Mouse (Mus musculus): ENCODE results near the gene Gcsh. TPM values are rescaled to one million over a fixed set of nuclear protein-coding genes. Genes with fewer than 3 reads are reported as not detected.

Gcsh gene
- 78.3 and 83.0 TPM in 2 replicates for polyA plus RNA-seq (2015; fragmentation: Nextera tagmentation; extraction: Ambion mirVana)

DNA sequence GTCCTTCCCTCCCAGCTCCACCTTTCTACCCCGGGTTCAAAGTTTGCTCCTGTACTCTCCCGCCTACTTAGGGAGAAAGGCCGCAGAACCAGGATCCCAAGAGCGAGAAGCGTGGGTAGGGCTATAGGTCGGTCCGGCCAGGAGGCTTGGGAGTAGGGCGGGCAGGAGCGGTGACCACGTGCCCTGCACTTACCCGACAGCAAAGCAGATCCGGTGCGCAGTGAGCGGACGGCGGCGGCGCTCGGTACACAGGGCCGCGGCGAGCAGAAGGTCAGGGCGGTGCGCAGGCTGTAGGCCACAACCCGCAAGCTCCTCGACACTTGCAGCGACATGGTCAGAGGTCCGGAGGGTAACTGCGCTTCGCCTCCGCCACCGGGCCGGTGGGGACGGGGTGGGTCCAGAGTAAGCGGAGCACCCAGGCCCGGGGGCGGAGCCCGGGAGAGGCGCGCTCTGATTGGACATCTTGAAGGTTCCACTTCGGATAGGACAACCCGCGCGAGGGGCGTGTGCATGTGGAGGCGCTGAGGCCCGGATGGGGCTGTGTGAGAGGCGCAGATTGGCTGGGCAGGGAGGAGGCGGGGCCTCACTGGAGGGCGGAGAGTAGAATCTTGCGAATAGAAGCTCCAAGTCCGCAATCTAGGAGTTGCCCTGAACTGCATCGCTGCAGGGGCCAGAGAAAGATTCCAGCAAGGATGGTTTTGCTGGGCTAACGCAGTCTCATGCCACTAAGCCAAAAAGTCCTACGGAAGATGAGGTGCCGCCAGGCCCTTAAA lies at the start of gene Gcsh:
Gcsh (minus strand) TSS at position 443 of the 773 bp plus-strand sequence.
- peak; percentile 100 for ATAC-seq (replicated peaks)
- Histone ChIP-seq H3K36me3 (no peaks in the 10 kb centered on the region), H3K27me3 (no peaks in the 10 kb centered on the region), H3K4me1 (peaks cover 16% of the 10 kb centered on the region), H3K4me2 (replicated peaks) (peak within 1 kb of the TSS; percentile 88), H3K9me3 (no peaks in the 10 kb centered on the region), H3K27ac (replicated peaks) (peak within 1 kb of the TSS; percentile 16; the same call in 1 of the 2 replicates), H3K9ac (replicated peaks) (peak within 1 kb of the TSS; percentile 49), H3K4me3 (peak within 1 kb of the TSS; percentile 57)
- under 1% methylated on average over 56 of the region's 56 CpGs for WGBS

DNA sequence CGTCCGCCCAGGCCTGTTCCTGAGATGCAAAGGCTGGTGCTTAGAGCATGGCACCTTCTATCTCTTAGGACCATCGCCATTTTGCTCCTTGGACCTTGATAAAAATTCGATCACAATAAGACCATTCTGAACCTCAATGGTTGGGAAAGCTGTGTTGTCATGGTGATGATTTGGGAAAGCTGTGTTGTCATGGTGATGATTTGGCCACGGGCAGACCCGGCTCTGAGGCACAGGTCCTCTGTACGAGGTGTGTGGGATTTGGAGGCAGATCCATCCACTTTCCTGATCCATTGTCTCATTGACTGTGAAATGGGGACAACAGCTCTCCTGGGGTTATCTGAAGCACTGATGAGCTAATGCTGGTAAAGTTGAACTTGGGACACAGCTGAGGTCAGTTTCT lies 46.5 kb upstream of the Gcsh start:
- ATAC-seq (replicated peaks), result no peak
- H3K4me3 ChIP-seq, result no peak overlapping the region
- no peak overlapping the region for H3K27ac ChIP-seq (replicated peaks)
- H3K4me1 ChIP-seq, result 0 out of 2 replicates have a peak, but pooled peaks cover 5% of the 10 kb centered on the region
- no peak overlapping the region for H3K9ac ChIP-seq (replicated peaks)
- no peak overlapping the region for H3K4me2 ChIP-seq (replicated peaks)
- no peaks in the 10 kb centered on the region for H3K36me3 ChIP-seq
- WGBS, result 33% methylated on average over 7 of the region's 7 CpGs
- no peaks in the 10 kb centered on the region for H3K9me3 ChIP-seq
- no peaks in the 10 kb centered on the region for H3K27me3 ChIP-seq

DNA sequence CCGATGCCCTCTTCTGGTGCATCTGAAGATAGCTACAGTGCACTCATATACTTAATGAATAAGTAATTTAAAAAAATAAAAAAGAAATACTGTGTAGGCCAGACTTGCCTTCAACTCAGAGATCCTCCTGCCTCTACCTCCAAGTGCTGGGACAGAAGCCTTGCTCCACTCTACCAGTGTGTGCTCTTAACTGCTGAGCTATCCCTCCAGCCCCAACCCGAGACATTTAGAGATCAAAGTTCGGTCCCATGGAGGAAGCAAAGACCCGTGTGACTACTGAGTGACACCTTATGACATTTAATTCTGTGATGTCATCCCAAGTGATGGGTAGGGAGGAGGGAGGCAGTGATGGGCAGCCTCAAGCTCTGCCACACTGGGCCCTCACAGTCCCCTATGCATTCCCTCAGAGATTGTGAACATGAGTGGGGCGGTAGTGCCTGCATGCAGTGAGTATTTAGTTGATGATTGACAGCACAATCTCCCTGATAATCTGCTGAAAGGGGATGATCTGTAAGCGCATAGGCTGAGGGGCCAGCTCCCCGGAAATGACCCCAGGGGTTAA lies 44.1 kb upstream of the Gcsh start:
- 86% methylated on average over 7 of the region's 7 CpGs for WGBS
- no peak overlapping the region for H3K9ac ChIP-seq (replicated peaks)
- no peak overlapping the region for H3K4me3 ChIP-seq
- ATAC-seq (replicated peaks), result no peak
- no peaks in the 10 kb centered on the region for H3K9me3 ChIP-seq
- no peaks in the 10 kb centered on the region for H3K36me3 ChIP-seq
- H3K27me3 ChIP-seq, result no peaks in the 10 kb centered on the region
- H3K4me2 ChIP-seq (replicated peaks), result no peak overlapping the region
- no peak overlapping the region for H3K27ac ChIP-seq (replicated peaks)
- 0 out of 2 replicates have a peak, but pooled peaks cover 5% of the 10 kb centered on the region for H3K4me1 ChIP-seq

DNA sequence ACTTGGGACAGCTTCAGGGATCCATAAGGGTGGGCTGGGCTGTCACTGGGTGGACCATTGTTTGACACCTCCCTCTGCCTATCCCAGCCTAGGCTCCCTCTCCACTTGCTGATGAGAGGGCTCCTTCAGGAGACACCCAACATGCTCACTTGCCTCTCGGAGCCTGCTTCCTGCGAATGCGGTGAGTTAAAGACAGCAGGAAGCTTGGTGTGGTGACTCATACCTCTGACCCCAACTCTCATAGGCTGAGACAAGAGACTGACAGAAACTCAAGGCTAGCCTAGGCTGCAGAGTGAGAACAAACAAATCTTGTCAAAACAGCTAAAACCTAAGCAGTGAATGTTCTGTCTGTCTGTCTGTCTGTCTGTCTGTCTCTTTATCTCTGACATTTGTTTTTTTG lies 40.1 kb upstream of the Gcsh start:
- no peaks in the 10 kb centered on the region for H3K4me1 ChIP-seq
- H3K9me3 ChIP-seq, result no peaks in the 10 kb centered on the region
- no peaks in the 10 kb centered on the region for H3K36me3 ChIP-seq
- H3K27me3 ChIP-seq, result no peaks in the 10 kb centered on the region
- no peak overlapping the region for H3K9ac ChIP-seq (replicated peaks)
- H3K4me2 ChIP-seq (replicated peaks), result no peak overlapping the region
- H3K27ac ChIP-seq (replicated peaks), result no peak overlapping the region
- no peak overlapping the region for H3K4me3 ChIP-seq
- 91% methylated on average over 3 of the region's 3 CpGs for WGBS
- no peak for ATAC-seq (replicated peaks)

DNA sequence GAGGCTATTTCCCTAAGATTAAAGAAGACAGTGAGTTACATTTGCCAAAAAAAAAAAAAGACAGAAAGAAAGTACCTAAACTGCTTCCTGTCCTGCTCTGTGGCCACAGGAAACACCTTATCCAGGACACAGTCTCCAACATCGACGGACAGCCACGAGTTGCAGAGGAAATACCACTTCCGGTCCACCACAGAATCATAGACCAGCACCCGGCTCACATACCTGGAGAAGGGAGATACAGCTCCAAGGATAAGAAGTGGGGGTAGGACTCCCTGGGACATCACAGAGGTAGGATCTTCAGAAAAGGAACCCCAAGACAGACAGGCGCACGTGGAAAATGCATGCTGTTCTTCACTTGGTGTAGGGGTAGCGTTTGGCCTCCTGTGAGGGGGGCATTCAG lies 39.3 kb upstream of the Gcsh start:
- H3K9ac ChIP-seq (replicated peaks), result no peak overlapping the region
- ATAC-seq (replicated peaks), result no peak
- no peak overlapping the region for H3K27ac ChIP-seq (replicated peaks)
- 88% methylated on average over 8 of the region's 8 CpGs for WGBS
- no peaks in the 10 kb centered on the region for H3K36me3 ChIP-seq
- H3K4me3 ChIP-seq, result no peak overlapping the region
- no peaks in the 10 kb centered on the region for H3K27me3 ChIP-seq
- no peaks in the 10 kb centered on the region for H3K9me3 ChIP-seq
- no peaks in the 10 kb centered on the region for H3K4me1 ChIP-seq
- no peak overlapping the region for H3K4me2 ChIP-seq (replicated peaks)

DNA sequence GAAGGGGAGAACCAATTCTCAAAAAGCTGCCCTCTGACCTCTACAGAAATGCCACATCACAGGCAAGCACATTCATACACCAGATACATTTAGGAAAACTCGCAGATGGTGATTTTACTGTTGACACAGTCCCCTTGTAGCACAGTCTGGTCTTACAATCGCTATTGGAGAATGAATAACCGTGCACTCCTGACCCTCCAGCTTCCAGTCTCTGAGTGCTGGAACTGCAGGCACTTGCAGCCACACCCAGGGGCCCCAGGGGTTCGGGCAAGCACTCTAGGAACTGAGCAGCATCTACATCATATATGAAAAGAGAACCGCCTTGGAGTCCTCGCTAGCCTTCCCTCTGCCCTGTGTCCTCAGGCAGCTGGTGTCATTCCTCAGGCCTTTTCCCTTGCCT lies 38.1 kb upstream of the Gcsh start:
- ATAC-seq (replicated peaks), result no peak
- Histone ChIP-seq H3K4me1 (no peaks in the 10 kb centered on the region), H3K27ac (replicated peaks) (no peak overlapping the region), H3K4me3 (no peak overlapping the region), H3K4me2 (replicated peaks) (no peak overlapping the region), H3K27me3 (no peaks in the 10 kb centered on the region), H3K9me3 (no peaks in the 10 kb centered on the region), H3K36me3 (no peaks in the 10 kb centered on the region), H3K9ac (replicated peaks) (no peak overlapping the region)
- WGBS, result 71% methylated on average over 6 of the region's 6 CpGs

DNA sequence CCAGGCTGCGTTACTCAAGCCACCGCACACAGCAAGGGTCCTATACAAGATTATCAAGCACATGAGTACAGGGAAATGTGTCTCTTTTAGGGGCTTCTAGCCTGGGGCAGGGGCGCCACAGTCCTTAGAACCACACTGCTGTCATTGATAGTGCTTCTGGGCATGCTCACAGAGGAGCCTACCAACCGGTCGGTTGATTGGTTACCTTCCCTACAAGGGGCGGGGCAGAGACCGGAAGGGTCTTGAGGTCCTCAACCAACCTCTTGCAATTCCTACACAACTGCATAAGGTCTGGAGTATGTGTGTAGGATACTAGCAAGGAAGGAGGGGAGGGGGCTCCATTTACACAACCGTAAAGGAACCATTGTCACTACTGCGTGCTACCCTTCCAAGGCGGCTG lies 35.3 kb upstream of the Gcsh start:
- no peaks in the 10 kb centered on the region for H3K36me3 ChIP-seq
- WGBS, result 93% methylated on average over 10 of the region's 10 CpGs
- no peak overlapping the region for H3K4me3 ChIP-seq
- H3K27ac ChIP-seq (replicated peaks), result no peak overlapping the region
- H3K27me3 ChIP-seq, result no peaks in the 10 kb centered on the region
- no peaks in the 10 kb centered on the region for H3K4me1 ChIP-seq
- no peak overlapping the region for H3K9ac ChIP-seq (replicated peaks)
- ATAC-seq (replicated peaks), result no peak
- no peak overlapping the region for H3K4me2 ChIP-seq (replicated peaks)
- H3K9me3 ChIP-seq, result no peaks in the 10 kb centered on the region

DNA sequence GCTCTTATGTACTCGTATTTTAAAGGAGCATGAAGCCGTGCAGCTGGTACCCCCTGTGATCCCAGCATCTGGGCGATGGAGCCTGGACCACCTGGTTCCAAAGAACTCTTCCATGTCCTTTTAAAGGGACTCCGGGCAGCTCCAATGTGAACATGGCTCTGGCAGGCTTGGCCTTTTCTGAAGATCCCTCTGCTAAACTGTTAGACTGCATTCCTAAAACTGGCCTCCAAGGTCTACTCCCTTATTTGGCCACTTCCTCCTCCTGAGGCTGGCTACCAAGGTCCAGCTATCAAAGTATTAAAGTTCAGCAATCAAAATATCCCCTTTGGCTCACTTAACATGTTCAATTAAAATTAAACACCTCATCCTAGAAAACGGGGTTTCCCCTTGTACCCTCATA lies 34.3 kb upstream of the Gcsh start:
- no peaks in the 10 kb centered on the region for H3K27me3 ChIP-seq
- H3K4me3 ChIP-seq, result no peak overlapping the region
- H3K4me1 ChIP-seq, result no peaks in the 10 kb centered on the region
- no peaks in the 10 kb centered on the region for H3K36me3 ChIP-seq
- H3K4me2 ChIP-seq (replicated peaks), result no peak overlapping the region
- H3K27ac ChIP-seq (replicated peaks), result no peak overlapping the region
- no peak for ATAC-seq (replicated peaks)
- H3K9me3 ChIP-seq, result no peaks in the 10 kb centered on the region
- H3K9ac ChIP-seq (replicated peaks), result no peak overlapping the region
- 86% methylated on average over 5 of the region's 5 CpGs for WGBS

DNA sequence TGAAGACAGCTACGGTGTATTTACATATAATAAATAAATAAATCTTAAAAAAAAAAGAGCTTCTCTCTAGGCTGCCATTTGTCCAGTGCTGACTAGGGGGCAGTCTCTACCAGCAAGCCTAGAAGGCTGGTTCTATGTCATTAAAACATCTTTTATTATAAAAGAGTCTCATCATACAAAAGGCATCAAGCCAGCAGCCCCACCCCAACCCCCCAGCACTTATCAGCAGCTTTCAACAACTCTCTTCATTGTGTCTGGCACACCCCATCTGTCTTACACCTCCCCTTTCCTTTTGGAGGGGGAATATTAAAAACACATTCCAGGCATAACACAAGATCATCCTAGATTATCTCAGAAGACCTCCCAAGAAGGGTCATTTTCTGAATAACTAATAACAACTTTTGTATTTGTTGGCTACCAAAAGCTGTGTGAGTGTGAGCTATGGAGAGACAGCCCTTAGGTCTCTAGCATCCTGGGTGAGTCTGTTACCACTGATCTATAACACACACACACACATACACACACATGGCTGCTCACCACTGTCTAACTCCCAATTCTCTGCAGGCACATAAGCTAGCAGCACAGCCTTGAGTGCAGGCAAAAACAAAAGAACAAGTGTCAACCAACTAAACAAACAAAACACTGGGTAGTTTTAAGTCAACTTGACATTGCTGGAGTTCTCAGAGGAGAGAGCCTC lies 29.1 kb upstream of the Gcsh start:
- no peaks in the 10 kb centered on the region for H3K27me3 ChIP-seq
- ATAC-seq (replicated peaks), result no peak
- H3K4me2 ChIP-seq (replicated peaks), result no peak overlapping the region
- no peak overlapping the region for H3K27ac ChIP-seq (replicated peaks)
- H3K9me3 ChIP-seq, result no peaks in the 10 kb centered on the region
- WGBS, result 74% methylated on average over 1 of the region's 1 CpGs
- H3K9ac ChIP-seq (replicated peaks), result no peak overlapping the region
- peaks cover 4% of the 10 kb centered on the region; the same call in 1 of the 2 replicates for H3K4me1 ChIP-seq
- no peaks in the 10 kb centered on the region for H3K36me3 ChIP-seq
- no peak overlapping the region for H3K4me3 ChIP-seq

DNA sequence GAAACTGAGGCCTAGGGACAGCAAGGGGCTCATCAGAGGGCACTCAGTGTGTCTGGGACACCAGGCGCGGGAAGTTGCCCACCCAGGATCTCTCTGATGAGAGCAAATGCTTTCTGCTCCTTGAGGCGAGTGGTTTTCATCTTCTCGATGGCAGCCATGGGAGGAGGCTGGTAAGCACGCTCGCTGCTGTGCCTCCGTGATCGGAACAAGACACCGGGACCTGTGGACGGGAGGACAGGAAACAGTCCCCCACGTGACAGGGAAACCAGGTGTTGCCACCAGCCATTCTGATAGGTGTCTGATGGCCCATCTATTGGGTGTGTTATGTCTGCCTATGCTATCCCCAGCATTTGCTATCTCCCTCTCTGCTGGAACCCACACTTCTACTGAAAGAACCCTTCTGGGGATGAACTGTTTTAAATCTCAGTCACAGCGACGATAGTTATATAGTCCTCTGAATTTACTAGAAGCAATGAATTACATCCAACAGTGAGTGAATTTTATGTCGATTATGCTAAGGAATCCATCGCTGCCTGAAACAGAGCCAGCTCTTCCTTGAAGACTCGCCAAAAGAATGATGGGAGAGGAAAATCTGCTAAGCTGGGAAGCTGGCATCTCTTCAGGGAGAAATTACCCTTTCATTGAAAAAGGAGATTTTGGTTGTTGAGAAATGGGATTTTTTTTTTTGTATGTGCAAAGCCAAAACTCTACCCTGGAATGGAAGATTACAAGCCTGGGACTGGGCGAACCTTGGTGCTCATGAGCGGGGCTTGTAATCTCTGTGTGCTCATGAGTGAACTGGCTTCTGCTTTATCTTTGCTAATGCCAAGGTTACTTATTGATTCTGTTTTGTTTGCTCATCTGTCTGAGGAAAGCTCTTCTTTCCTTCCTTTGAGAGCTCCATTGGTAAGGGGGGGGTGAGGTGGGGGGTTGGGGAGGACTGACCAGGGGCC lies 26.3 kb upstream of the Gcsh start:
- Histone ChIP-seq H3K36me3 (no peaks in the 10 kb centered on the region), H3K9ac (replicated peaks) (no peak overlapping the region), H3K9me3 (no peaks in the 10 kb centered on the region), H3K4me3 (no peak overlapping the region), H3K4me1 (peaks cover 4% of the 10 kb centered on the region; the same call in 1 of the 2 replicates), H3K4me2 (replicated peaks) (no peak overlapping the region), H3K27me3 (no peaks in the 10 kb centered on the region), H3K27ac (replicated peaks) (peak overlapping the region; percentile 16)
- no peak for ATAC-seq (replicated peaks)
- WGBS, result 81% methylated on average over 18 of the region's 18 CpGs

DNA sequence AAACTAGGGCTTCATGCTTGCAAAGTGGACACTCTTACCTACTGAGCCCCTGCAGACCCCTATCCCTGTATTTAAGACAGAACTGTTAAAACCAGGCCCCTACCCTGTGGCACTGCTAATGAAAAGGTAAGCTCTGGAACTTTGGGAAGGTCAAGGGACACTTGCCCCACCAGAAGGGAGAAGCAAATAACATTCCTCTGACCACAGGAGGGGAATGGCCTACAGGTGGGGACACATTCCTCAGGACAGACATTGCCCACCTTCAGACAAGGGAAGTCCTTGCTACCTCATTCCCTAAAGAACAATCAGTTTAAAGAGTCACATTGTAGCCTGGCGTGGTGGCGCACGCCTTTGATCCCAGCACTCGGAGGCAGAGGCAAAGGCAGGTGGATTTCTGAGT lies 24.6 kb upstream of the Gcsh start:
- ATAC-seq (replicated peaks), result no peak
- Histone ChIP-seq H3K9ac (replicated peaks) (no peak overlapping the region), H3K27me3 (no peaks in the 10 kb centered on the region), H3K36me3 (no peaks in the 10 kb centered on the region), H3K4me3 (no peak overlapping the region), H3K4me1 (peaks cover 4% of the 10 kb centered on the region; the same call in 1 of the 2 replicates), H3K9me3 (no peaks in the 10 kb centered on the region), H3K27ac (replicated peaks) (no peak overlapping the region), H3K4me2 (replicated peaks) (no peak overlapping the region)
- WGBS, result 90% methylated on average over 4 of the region's 4 CpGs

Measured in forebrain, embryonic 15.5 days (tissue).